Mouse (Mus musculus) erythroblast, embryonic 14.5 days (primary cell): Measurements from ENCODE around the gene L1cam. TPM values are rescaled to one million over a fixed set of nuclear protein-coding genes. Genes with fewer than 3 reads are reported as not detected.

Experiments used
- H3K27me3 ChIP-seq: 2 replicates; pipeline ENCODE4 v1.6.1; 2012; ENCODE audit warnings: inconsistent platforms; ENCODE audit not compliant: control insufficient read depth
- H3K36me3 ChIP-seq: 2 replicates; pipeline ENCODE4 v1.6.1; 2012; ENCODE audit warnings: mild to moderate bottlenecking, inconsistent platforms; ENCODE audit not compliant: control insufficient read depth
- H3K4me1 ChIP-seq: 2 replicates; pipeline ENCODE4 v1.6.1; 2012; ENCODE audit warnings: inconsistent platforms; ENCODE audit not compliant: control insufficient read depth
- H3K4me3 ChIP-seq: replicated peaks from 2 replicates; pipeline ENCODE3; 2012; ENCODE audit warnings: moderate library complexity, mild to moderate bottlenecking, inconsistent platforms
- H3K9me3 ChIP-seq: 2 replicates; pipeline ENCODE4 v1.6.1; 2012; ENCODE audit warnings: low read length, inconsistent platforms, mixed read lengths; ENCODE audit not compliant: control insufficient read depth
- GATA1 ChIP-seq: IDR thresholded peaks from 2 replicates; pipeline ENCODE4 v1.6.1; 2012; ENCODE audit warnings: low read length, inconsistent platforms, mixed read lengths
- TAL1 ChIP-seq: IDR thresholded peaks from 3 replicates; pipeline ENCODE4 v1.6.1; 2012; ENCODE audit warnings: low read length, inconsistent platforms, mixed read lengths
- polyA plus RNA-seq: library from polyadenylated mRNA; stranded (reverse); fragments of >175 nt; gene quantifications from 2 replicates; pipeline ENCODE4 v1.2.3, GENCODE M21; 2012

The L1cam gene
- polyA plus RNA-seq, 1 experiment, result 0.09 TPM

- Histone ChIP-seq H3K4me3 (no peak within 1 kb of the TSS), H3K9me3 (no peaks in the 10 kb centered on the region), H3K27me3 (peaks cover 6% of the 10 kb centered on the region), H3K4me1 (no peaks in the 10 kb centered on the region), H3K36me3 (no peaks in the 10 kb centered on the region; the same call in 1 of the 2 replicates)
- TF ChIP-seq TAL1 (no peak), GATA1 (no peak)
These were observed 4.3 kb downstream of the L1cam start, which contains the start of gene Avpr2 for GRCm38 (mm10) chrX:73891551-73892152. TSS of gene Avpr2 (plus strand) at chrX:73892102.

GRCm38 (mm10) chrX:73881463-73881862 lies 14.4 kb downstream of the L1cam start:
- peaks cover 54% of the 10 kb centered on the region for H3K27me3 ChIP-seq
- no peak overlapping the region for H3K4me3 ChIP-seq
- H3K36me3 ChIP-seq, result no peaks in the 10 kb centered on the region
- H3K4me1 ChIP-seq, result peaks cover 5% of the 10 kb centered on the region
- TF ChIP-seq TAL1, result no peak
- no peak for TF ChIP-seq GATA1
- peaks cover 6% of the 10 kb centered on the region; the same call in 1 of the 2 replicates for H3K9me3 ChIP-seq

GRCm38 (mm10) chrX:73881036-73881427 lies 14.9 kb downstream of the L1cam start:
- no peak for TF ChIP-seq GATA1
- no peak for TF ChIP-seq TAL1
- H3K4me1 ChIP-seq, result peaks cover 5% of the 10 kb centered on the region
- H3K4me3 ChIP-seq, result no peak overlapping the region
- H3K36me3 ChIP-seq, result no peaks in the 10 kb centered on the region
- H3K27me3 ChIP-seq, result peaks cover 54% of the 10 kb centered on the region
- peaks cover 6% of the 10 kb centered on the region; the same call in 1 of the 2 replicates for H3K9me3 ChIP-seq

- no peak overlapping the region for H3K4me3 ChIP-seq
These were observed 15.5 kb downstream of the L1cam start for GRCm38 (mm10) chrX:73880194-73881035.

GRCm38 (mm10) chrX:73877014-73877413 lies 18.9 kb downstream of the L1cam start:
- TF ChIP-seq TAL1 (no peak), GATA1 (no peak)
- peaks cover 6% of the 10 kb centered on the region; the same call in 1 of the 2 replicates for H3K9me3 ChIP-seq
- H3K4me1 ChIP-seq, result peaks cover 5% of the 10 kb centered on the region
- H3K36me3 ChIP-seq, result no peaks in the 10 kb centered on the region
- H3K4me3 ChIP-seq, result no peak overlapping the region
- peaks cover 48% of the 10 kb centered on the region for H3K27me3 ChIP-seq

More at GRCm38 (mm10) chrX:73880194-73881035, 15.5 kb downstream of the L1cam start:
- Histone ChIP-seq H3K4me1 (peaks cover 5% of the 10 kb centered on the region), H3K27me3 (peaks cover 58% of the 10 kb centered on the region), H3K9me3 (peaks cover 6% of the 10 kb centered on the region; the same call in 1 of the 2 replicates), H3K36me3 (no peaks in the 10 kb centered on the region)
- no peak for TF ChIP-seq TAL1
- no peak for TF ChIP-seq GATA1

GRCm38 (mm10) chrX:73875881-73876280 lies 20.0 kb downstream of the L1cam start:
- H3K4me3 ChIP-seq, result no peak overlapping the region
- TF ChIP-seq TAL1 (no peak), GATA1 (no peak)
- no peaks in the 10 kb centered on the region for H3K36me3 ChIP-seq
- peaks cover 37% of the 10 kb centered on the region for H3K27me3 ChIP-seq
- H3K4me1 ChIP-seq, result peaks cover 5% of the 10 kb centered on the region
- peaks cover 6% of the 10 kb centered on the region; the same call in 1 of the 2 replicates for H3K9me3 ChIP-seq

GRCm38 (mm10) chrX:73871956-73872355 lies 23.9 kb downstream of the L1cam start:
- no peak overlapping the region for H3K4me3 ChIP-seq

GRCm38 (mm10) chrX:73871474-73871873 lies 24.4 kb downstream of the L1cam start:
- Histone ChIP-seq H3K9me3 (no peaks in the 10 kb centered on the region), H3K36me3 (no peaks in the 10 kb centered on the region), H3K4me1 (peaks cover 25% of the 10 kb centered on the region), H3K4me3 (no peak overlapping the region), H3K27me3 (peaks cover 5% of the 10 kb centered on the region; the same call in 1 of the 2 replicates)
- TF ChIP-seq GATA1 (no peak), TAL1 (no peak)

More at GRCm38 (mm10) chrX:73871956-73872355, 23.9 kb downstream of the L1cam start:
- no peaks in the 10 kb centered on the region for H3K9me3 ChIP-seq
- TF ChIP-seq TAL1 (no peak), GATA1 (no peak)
- H3K4me1 ChIP-seq, result peaks cover 21% of the 10 kb centered on the region
- H3K36me3 ChIP-seq, result no peaks in the 10 kb centered on the region
- H3K27me3 ChIP-seq, result peaks cover 6% of the 10 kb centered on the region; the same call in 1 of the 2 replicates

- peaks cover 29% of the 10 kb centered on the region for H3K4me1 ChIP-seq
- no peak for TF ChIP-seq TAL1
- TF ChIP-seq GATA1, result no peak
- H3K27me3 ChIP-seq, result no peaks in the 10 kb centered on the region; the same call in 1 of the 2 replicates
- no peaks in the 10 kb centered on the region for H3K36me3 ChIP-seq
- no peak overlapping the region for H3K4me3 ChIP-seq
- no peaks in the 10 kb centered on the region for H3K9me3 ChIP-seq
These were observed 26.6 kb downstream of the L1cam start for GRCm38 (mm10) chrX:73869334-73869733.
